Mouse (Mus musculus) forebrain, embryonic 11.5 days (tissue): ENCODE measurements around the gene Tfam. TPM values are rescaled to one million over a fixed set of nuclear protein-coding genes. Genes with fewer than 3 reads are reported as not detected.

Source experiments
- ATAC-seq: fragments of 200-750 bp; cut with Nextera tagmentation; replicated peaks from 2 replicates; pipeline ENCODE4 v1.8.0; 2017; ENCODE audit warnings: moderate TSS enrichment; ENCODE audit not compliant: low FRiP score
- DNase-seq: peaks from one replicate; pipeline ENCODE4 v3.0.0-alpha.2; 2017; ENCODE audit warnings: low spot score
- H3K27ac ChIP-seq: fragments of 300-500 bp; sonication (generic); 2 replicates; pipeline ENCODE4 v1.5.1; 2014; ENCODE audit warnings: low read depth, low read length
- H3K27me3 ChIP-seq: fragments of 300-500 bp; sonication (generic); 2 replicates; pipeline ENCODE4 v1.6.1; 2014; ENCODE audit warnings: mild to moderate bottlenecking, low read length, mixed read lengths; ENCODE audit not compliant: control insufficient read depth, insufficient read depth
- H3K36me3 ChIP-seq: fragments of 300-500 bp; sonication (generic); 2 replicates; pipeline ENCODE4 v1.6.1; 2014; ENCODE audit warnings: mild to moderate bottlenecking, low read length, moderate library complexity, mixed read lengths; ENCODE audit not compliant: control insufficient read depth, insufficient read depth
- H3K4me1 ChIP-seq: fragments of 300-500 bp; sonication (generic); replicated peaks from 2 replicates; pipeline ENCODE4 v1.6.1; 2014; ENCODE audit warnings: low read length, mixed read lengths; ENCODE audit not compliant: control insufficient read depth, insufficient read depth
- H3K4me2 ChIP-seq: fragments of 300-500 bp; sonication (generic); 2 replicates; pipeline ENCODE4 v1.6.1; 2014; ENCODE audit warnings: low read depth, mild to moderate bottlenecking, low read length, moderate library complexity, mixed read lengths; ENCODE audit not compliant: severe bottlenecking
- H3K4me3 ChIP-seq: fragments of 300-500 bp; sonication (generic); 2 replicates; pipeline ENCODE4 v1.5.1; 2014; ENCODE audit warnings: low read depth, low read length
- H3K9ac ChIP-seq: fragments of 300-500 bp; sonication (generic); 2 replicates; pipeline ENCODE4 v1.6.1; 2014; ENCODE audit warnings: low read length
- H3K9me3 ChIP-seq: fragments of 300-500 bp; sonication (generic); 2 replicates; pipeline ENCODE4 v1.6.1; 2016; ENCODE audit warnings: low read length, mixed read lengths; ENCODE audit not compliant: control insufficient read depth
- WGBS: fragments of 180-500 bp; shearing (Covaris S2); extraction: QIAGEN DNeasy Blood & Tissue Kit; methylation state at CpG from one replicate; pipeline ENCODE4 v1.1.7; 2014; 5-methylcytosine and 5-hydroxymethylcytosine counted together
- polyA plus RNA-seq: library from polyadenylated mRNA; unstranded; fragments of >200 nt; fragmentation: Nextera tagmentation; extraction: Ambion mirVana; gene quantifications from 2 replicates; pipeline ENCODE4 v1.2.1, GENCODE M21; 2014

Gene Tfam
- polyA plus RNA-seq, result 87.2 and 99.4 TPM in 2 replicates

GRCm38 (mm10) chr10:71238240-71238554 lies at the start of gene Tfam:
Gene Tfam, minus strand, starts transcription at chr10:71238280.
- 6% methylated on average over 7 of the region's 7 CpGs for WGBS
- Histone ChIP-seq H3K9ac (peak within 1 kb of the TSS; percentile 78), H3K27me3 (no peaks in the 10 kb centered on the region), H3K4me1 (no peaks in the 10 kb centered on the region), H3K4me3 (peak within 1 kb of the TSS; percentile 80), H3K27ac (0 out of 2 replicates have a peak within 1 kb of the TSS, but pooled peaks have one; percentile 37), H3K4me2 (peak within 1 kb of the TSS; percentile 84), H3K36me3 (peaks cover 5% of the 10 kb centered on the region), H3K9me3 (no peaks in the 10 kb centered on the region)
- DNase-seq (no peak), ATAC-seq (no peak)

GRCm38 (mm10) chr10:71285126-71285580 lies 47.1 kb upstream of the Tfam start, which contains the start of gene Ube2d1:
Gene Ube2d1, minus strand, starts transcription at chr10:71285262.
- Histone ChIP-seq H3K36me3 (no peaks in the 10 kb centered on the region), H3K4me3 (peak within 1 kb of the TSS; percentile 92), H3K9me3 (no peaks in the 10 kb centered on the region), H3K4me2 (peak within 1 kb of the TSS; percentile 67), H3K4me1 (no peaks in the 10 kb centered on the region), H3K9ac (peak within 1 kb of the TSS; percentile 96), H3K27ac (peak within 1 kb of the TSS; percentile 25; the same call in 1 of the 2 replicates), H3K27me3 (no peaks in the 10 kb centered on the region)
- WGBS, result under 1% methylated on average over 49 of the region's 50 CpGs
- DNase-seq, result peak; percentile 93
- ATAC-seq, result peak; percentile 95

- H3K36me3 ChIP-seq, result no peaks in the 10 kb centered on the region
- peak overlapping the region; percentile 96 for H3K9ac ChIP-seq
- WGBS, result under 1% methylated on average over 41 of the region's 41 CpGs
- peak; percentile 86 for ATAC-seq
- no peak for DNase-seq
- no peaks in the 10 kb centered on the region for H3K27me3 ChIP-seq
- H3K4me1 ChIP-seq, result no peaks in the 10 kb centered on the region
- peak overlapping the region; percentile 25; the same call in 1 of the 2 replicates for H3K27ac ChIP-seq
- H3K4me2 ChIP-seq, result peak overlapping the region; percentile 67
- H3K4me3 ChIP-seq, result peak overlapping the region; percentile 92
- no peaks in the 10 kb centered on the region for H3K9me3 ChIP-seq
Measured at GRCm38 (mm10) chr10:71284511-71285125, 46.5 kb upstream of the Tfam start.

- no peaks in the 10 kb centered on the region for H3K4me1 ChIP-seq
- H3K9ac ChIP-seq, result peak overlapping the region; percentile 96
- H3K27me3 ChIP-seq, result no peaks in the 10 kb centered on the region
- ATAC-seq (no peak), DNase-seq (peak; percentile 38)
- H3K9me3 ChIP-seq, result no peaks in the 10 kb centered on the region
- H3K4me2 ChIP-seq, result peak overlapping the region; percentile 67
- H3K4me3 ChIP-seq, result peak overlapping the region; percentile 92
- no peaks in the 10 kb centered on the region for H3K36me3 ChIP-seq
- 14% methylated on average over 8 of the region's 8 CpGs for WGBS
- H3K27ac ChIP-seq, result no peak overlapping the region
Measured at GRCm38 (mm10) chr10:71284131-71284510, 46.0 kb upstream of the Tfam start.

GRCm38 (mm10) chr10:71273008-71273739 lies 35.1 kb upstream of the Tfam start:
- Histone ChIP-seq H3K36me3 (no peaks in the 10 kb centered on the region; the same call in 1 of the 2 replicates), H3K9ac (no peak overlapping the region), H3K27ac (no peak overlapping the region), H3K9me3 (no peaks in the 10 kb centered on the region), H3K27me3 (no peaks in the 10 kb centered on the region), H3K4me2 (no peak overlapping the region), H3K4me1 (no peaks in the 10 kb centered on the region), H3K4me3 (no peak overlapping the region)
- ATAC-seq (0 out of 2 replicates have a peak, but pooled peaks have one; percentile 36), DNase-seq (no peak)
- 72% methylated on average over 9 of the region's 9 CpGs for WGBS

- no peaks in the 10 kb centered on the region for H3K9me3 ChIP-seq
- H3K4me3 ChIP-seq, result no peak overlapping the region
- DNase-seq, result no peak
- no peaks in the 10 kb centered on the region for H3K36me3 ChIP-seq
- no peak overlapping the region for H3K9ac ChIP-seq
- no peaks in the 10 kb centered on the region for H3K27me3 ChIP-seq
- ATAC-seq, result no peak
- no peak overlapping the region for H3K4me2 ChIP-seq
- no peak overlapping the region for H3K27ac ChIP-seq
- no peaks in the 10 kb centered on the region for H3K4me1 ChIP-seq
- WGBS, result 95% methylated on average over 2 of the region's 2 CpGs
Measured at GRCm38 (mm10) chr10:71267973-71268372, 29.9 kb upstream of the Tfam start.

- Histone ChIP-seq H3K4me2 (no peak overlapping the region), H3K27ac (no peak overlapping the region), H3K4me1 (no peaks in the 10 kb centered on the region), H3K4me3 (no peak overlapping the region), H3K27me3 (no peaks in the 10 kb centered on the region), H3K36me3 (no peaks in the 10 kb centered on the region), H3K9me3 (no peaks in the 10 kb centered on the region), H3K9ac (no peak overlapping the region)
- no peak for DNase-seq
- no peak for ATAC-seq
- 87% methylated on average over 11 of the region's 11 CpGs for WGBS
Measured at GRCm38 (mm10) chr10:71267511-71267910, 29.4 kb upstream of the Tfam start.

GRCm38 (mm10) chr10:71265067-71265466 lies 27.0 kb upstream of the Tfam start:
- Histone ChIP-seq H3K36me3 (no peaks in the 10 kb centered on the region; the same call in 1 of the 2 replicates), H3K4me1 (no peaks in the 10 kb centered on the region), H3K9me3 (no peaks in the 10 kb centered on the region), H3K4me2 (no peak overlapping the region), H3K27me3 (no peaks in the 10 kb centered on the region), H3K27ac (no peak overlapping the region), H3K4me3 (no peak overlapping the region), H3K9ac (no peak overlapping the region)
- no peak for DNase-seq
- 88% methylated on average over 4 of the region's 4 CpGs for WGBS
- ATAC-seq, result no peak
